27 mouse cellular contexts compared by ENCODE assay signal in genomic region chr8:123773468-123773867, GRCm38 (mm10). TPM values are rescaled to one million over a fixed set of nuclear protein-coding genes. Genes with fewer than 3 reads are reported as not detected.
DNase-seq lines count a peak whose midpoint lies in the region; ATAC-seq and TF ChIP-seq lines count a peak whose summit lies in the region.
"Had no signal": no experiment of that assay in that cellular context is flagged by ENCODE, and none has a peak within 500 bp of the region (broad histone marks: within the 10 kb centered on the region; RNA-seq: fewer than 3 reads in every experiment).

No protein-coding gene starts in this region.

- H3K36me3 ChIP-seq in hindbrain, embryonic 16.5 days (ENCODE audit: control insufficient read depth, insufficient read depth, low read length) = no peaks in the 10 kb centered on the region
- no peaks in the 10 kb centered on the region for H3K36me3 ChIP-seq in hindbrain, embryonic 14.5 days (replicated peaks; ENCODE audit: control insufficient read depth, insufficient read depth)
- H3K36me3 ChIP-seq in limb, embryonic 14.5 days (ENCODE audit: control insufficient read depth, insufficient read depth, low read length) = no peaks in the 10 kb centered on the region
- no peaks in the 10 kb centered on the region for H3K36me3 ChIP-seq in midbrain, embryonic 16.5 days (ENCODE audit: control insufficient read depth, insufficient read depth, low read length)
- H3K36me3 ChIP-seq: embryonic facial prominence, embryonic 12.5 days; forebrain, embryonic 15.5 days; G1E; hindbrain, embryonic 15.5 days; intestine, embryonic 15.5 days; liver, embryonic 12.5 days; neural tube, embryonic 15.5 days had no signal

- H3K27ac ChIP-seq in hindbrain, embryonic 16.5 days (ENCODE audit: low read depth, low read length) = no peak overlapping the region
- H3K27ac ChIP-seq in hindbrain, embryonic 14.5 days = no peak overlapping the region
- no peak overlapping the region for H3K27ac ChIP-seq in limb, embryonic 14.5 days (replicated peaks; ENCODE audit: low read depth, low read length)
- H3K27ac ChIP-seq in midbrain, embryonic 16.5 days (ENCODE audit: low read length) = 0 out of 2 replicates have a peak overlapping the region, but pooled peaks have one; percentile 38
- H3K27ac ChIP-seq: embryonic facial prominence, embryonic 12.5 days; forebrain, embryonic 15.5 days; hindbrain, embryonic 15.5 days; intestine, embryonic 15.5 days; liver, embryonic 12.5 days; neural tube, embryonic 15.5 days; stomach, postnatal 0 days had no signal

- DNase-seq in hindbrain, embryonic 14.5 days (ENCODE audit: low spot score) = no peak
- DNase-seq in brain, embryonic 14.5 days (ENCODE audit: low read depth) = peak; percentile 30
- no peak for DNase-seq in limb, embryonic 14.5 days (ENCODE audit: low spot score)
- no peak for DNase-seq in urinary bladder, postnatal 25 days (ENCODE audit: low spot score)
- no peak for DNase-seq in adrenal gland, postnatal 25 days
- no peak for DNase-seq in ovary, postnatal 36 days (ENCODE audit: low spot score)
- DNase-seq: adrenal gland, postnatal 10 days; cerebellum, adult 9-11 months; heart, adult 18-20 months; kidney, adult 8-10 months; kidney, postnatal 10 days; left cerebral cortex, postnatal 4 days; lung, adult 18-20 months; lung, postnatal 10 days; thymus, postnatal 14 days had no signal

- H3K4me1 ChIP-seq in hindbrain, embryonic 16.5 days (ENCODE audit: control insufficient read depth, insufficient read depth, low read depth, low read length) = no peaks in the 10 kb centered on the region; the same call in none of the 2 replicates
- H3K4me1 ChIP-seq in hindbrain, embryonic 14.5 days (replicated peaks; ENCODE audit: control insufficient read depth, insufficient read depth, low read length) = no peaks in the 10 kb centered on the region
- peaks cover 3% of the 10 kb centered on the region; the same call in 1 of the 2 replicates for H3K4me1 ChIP-seq in limb, embryonic 14.5 days (ENCODE audit: control insufficient read depth, insufficient read depth, low read length)
- no peaks in the 10 kb centered on the region; the same call in 1 of the 2 replicates for H3K4me1 ChIP-seq in midbrain, embryonic 16.5 days (ENCODE audit: control insufficient read depth, insufficient read depth, low read length)
- H3K4me1 ChIP-seq: embryonic facial prominence, embryonic 12.5 days; liver, embryonic 12.5 days had no signal

- peak overlapping the region; percentile 29; the same call in 1 of the 2 replicates for H3K9ac ChIP-seq in hindbrain, embryonic 16.5 days (ENCODE audit: low read depth, low read length)
- H3K9ac ChIP-seq in hindbrain, embryonic 14.5 days = no peak overlapping the region
- H3K9ac ChIP-seq in limb, embryonic 14.5 days (ENCODE audit: low read depth, low read length, severe bottlenecking) = 0 out of 2 replicates have a peak overlapping the region, but pooled peaks have one; percentile 40
- H3K9ac ChIP-seq in midbrain, embryonic 16.5 days (ENCODE audit: low read depth, low read length) = no peak overlapping the region
- H3K9ac ChIP-seq: embryonic facial prominence, embryonic 12.5 days; forebrain, embryonic 15.5 days; hindbrain, embryonic 15.5 days; intestine, embryonic 15.5 days; liver, embryonic 12.5 days; neural tube, embryonic 15.5 days had no signal

- no peak for TF ChIP-seq POLR2A in brain, embryonic 14.5 days (IDR thresholded peaks at IDR 0.05; ENCODE audit: borderline replicate concordance, extremely low read depth, insufficient read depth, insufficient read length, poor library complexity, severe bottlenecking)
- no peak for TF ChIP-seq POLR2A in limb, embryonic 14.5 days (IDR thresholded peaks at IDR 0.05; ENCODE audit: borderline replicate concordance, extremely low read depth, insufficient read depth, insufficient read length)

- no peaks in the 10 kb centered on the region for H3K27me3 ChIP-seq in hindbrain, embryonic 16.5 days (replicated peaks; ENCODE audit: control insufficient read depth, insufficient read depth, low read length)
- no peaks in the 10 kb centered on the region for H3K27me3 ChIP-seq in hindbrain, embryonic 14.5 days (ENCODE audit: control insufficient read depth, insufficient read depth, low read length)
- no peaks in the 10 kb centered on the region for H3K27me3 ChIP-seq in limb, embryonic 14.5 days (ENCODE audit: control insufficient read depth, insufficient read depth, low read length)
- H3K27me3 ChIP-seq in midbrain, embryonic 16.5 days (ENCODE audit: control insufficient read depth, insufficient read depth, low read depth, low read length) = no peaks in the 10 kb centered on the region
- H3K27me3 ChIP-seq: forebrain, embryonic 15.5 days; hindbrain, embryonic 15.5 days; intestine, embryonic 15.5 days; neural tube, embryonic 15.5 days had no signal

- TF ChIP-seq CTCF in brain, embryonic 14.5 days (IDR thresholded peaks at IDR 0.05; ENCODE audit: borderline replicate concordance, extremely low read depth, insufficient read depth, insufficient read length) = no peak

- H3K4me3 ChIP-seq in hindbrain, embryonic 16.5 days (ENCODE audit: low read length) = no peak overlapping the region
- no peak overlapping the region for H3K4me3 ChIP-seq in hindbrain, embryonic 14.5 days (replicated peaks; ENCODE audit: low read length)
- no peak overlapping the region for H3K4me3 ChIP-seq in limb, embryonic 14.5 days (replicated peaks; ENCODE audit: low read length)
- H3K4me3 ChIP-seq in midbrain, embryonic 16.5 days (ENCODE audit: low read depth, low read length) = no peak overlapping the region
- H3K4me3 ChIP-seq: embryonic facial prominence, embryonic 12.5 days; forebrain, embryonic 15.5 days; hindbrain, embryonic 15.5 days; intestine, embryonic 15.5 days; liver, embryonic 12.5 days; neural tube, embryonic 15.5 days had no signal

- 68% methylated on average over 12 of the region's 12 CpGs for WGBS in hindbrain, embryonic 16.5 days
- 64% methylated on average over 12 of the region's 12 CpGs for WGBS in hindbrain, embryonic 14.5 days
- WGBS in limb, embryonic 14.5 days = 36% methylated on average over 12 of the region's 12 CpGs
- 44% methylated on average over 12 of the region's 12 CpGs for WGBS in midbrain, embryonic 16.5 days

- no peak for ATAC-seq in hindbrain, embryonic 16.5 days
- no peak for ATAC-seq in hindbrain, embryonic 14.5 days (ENCODE audit: low FRiP score)
- ATAC-seq in limb, embryonic 14.5 days (ENCODE audit: low FRiP score, low read depth) = no peak
- ATAC-seq in midbrain, embryonic 16.5 days = no peak
- ATAC-seq: activated CD4-positive, CD25-positive, alpha-beta regulatory T cell, adult 4 months; CD4-positive, CD25-positive, alpha-beta regulatory T cell, adult 4 months; forebrain, embryonic 15.5 days; intestine, embryonic 15.5 days; liver, embryonic 12.5 days had no signal

- H3K4me2 ChIP-seq in hindbrain, embryonic 16.5 days (ENCODE audit: low read length) = no peak overlapping the region
- H3K4me2 ChIP-seq in hindbrain, embryonic 14.5 days (replicated peaks) = no peak overlapping the region
- H3K4me2 ChIP-seq in limb, embryonic 14.5 days (replicated peaks; ENCODE audit: low read depth, low read length, severe bottlenecking) = 0 out of 2 replicates have a peak overlapping the region, but pooled peaks have one; percentile 10
- H3K4me2 ChIP-seq in midbrain, embryonic 16.5 days (ENCODE audit: low read length) = 0 out of 2 replicates have a peak overlapping the region, but pooled peaks have one; percentile 1
- H3K4me2 ChIP-seq: embryonic facial prominence, embryonic 12.5 days; forebrain, embryonic 15.5 days; hindbrain, embryonic 15.5 days; intestine, embryonic 15.5 days; liver, embryonic 12.5 days; neural tube, embryonic 15.5 days had no signal

- H3K9me3 ChIP-seq in hindbrain, embryonic 16.5 days (ENCODE audit: control insufficient read depth, low read length) = no peaks in the 10 kb centered on the region; the same call in 1 of the 2 replicates
- no peaks in the 10 kb centered on the region for H3K9me3 ChIP-seq in hindbrain, embryonic 14.5 days (ENCODE audit: control insufficient read depth, low read length)
- H3K9me3 ChIP-seq in limb, embryonic 14.5 days (ENCODE audit: control insufficient read depth, low read length) = no peaks in the 10 kb centered on the region
- H3K9me3 ChIP-seq in midbrain, embryonic 16.5 days (replicated peaks; ENCODE audit: control insufficient read depth, low read length, poor library complexity, severe bottlenecking) = no peaks in the 10 kb centered on the region
- H3K9me3 ChIP-seq: embryonic facial prominence, embryonic 12.5 days; forebrain, embryonic 15.5 days; hindbrain, embryonic 15.5 days; intestine, embryonic 15.5 days; liver, embryonic 12.5 days; neural tube, embryonic 15.5 days had no signal

RNA-seq across cellular contexts. Expression of gene Rab4a, which starts 32.3 kb away (rescaled TPM):
- 86.1 and 87.4 TPM in 2 replicates for polyA plus RNA-seq in hindbrain, embryonic 16.5 days (2015; fragmentation: Nextera tagmentation; extraction: Ambion mirVana)
- polyA plus RNA-seq in hindbrain, embryonic 14.5 days (2014; fragmentation: Nextera tagmentation; extraction: Ambion mirVana) = 79.1 and 82.7 TPM in 2 replicates
- 48.0 and 49.1 TPM in 2 replicates for polyA plus RNA-seq in brain, embryonic 14.5 days (2012; rRNA removed)
- polyA plus RNA-seq in limb, embryonic 14.5 days (2012; rRNA removed) = 29.4 and 29.5 TPM in 2 replicates
- polyA plus RNA-seq in limb, embryonic 14.5 days (2014; fragmentation: Nextera tagmentation; extraction: Ambion mirVana) = 45.1 and 45.5 TPM in 2 replicates
- polyA plus RNA-seq in midbrain, embryonic 16.5 days (2015; fragmentation: Nextera tagmentation; extraction: Ambion mirVana) = 79.2 and 81.0 TPM in 2 replicates
- total RNA-seq in adrenal gland, postnatal 25 days (2021) = 23.6 and 24.6 TPM in 2 replicates

Comparison
In these comparisons a context has a peak if more than half of its experiments do, and no peak if none do; other contexts are left out.
1. H3K9ac ChIP-seq: peak in hindbrain, embryonic 16.5 days (single experiment) and limb, embryonic 14.5 days (single experiment); none in hindbrain, embryonic 14.5 days (single experiment) and midbrain, embryonic 16.5 days (single experiment).
2. H3K4me2 ChIP-seq: peak in limb, embryonic 14.5 days (single experiment) and midbrain, embryonic 16.5 days (single experiment); none in hindbrain, embryonic 16.5 days (single experiment) and hindbrain, embryonic 14.5 days (single experiment).